Mouse (Mus musculus): ENCODE measurements at regions not wholly inside any gene's neighbourhood (a gene's known extent, or its start where the extent isn't known, plus 50 kb on each side); places are given as distances from the start of the nearest gene placed in this dataset.

- no peak for DNase-seq (ENCODE audit: low spot score in 2 of 2)
These were observed 308.8 kb upstream of the Marcks start for GRCm38 (mm10) chr10:37447333-37448204.

- no peak for DNase-seq (ENCODE audit: low spot score in 2 of 2)
These were observed 301.3 kb upstream of the Marcks start for GRCm38 (mm10) chr10:37439863-37440613.

GRCm38 (mm10) chr10:37438312-37438711, 299.6 kb upstream of the Marcks start:
- no peak for DNase-seq (ENCODE audit: low spot score in 2 of 2)

- no peak for DNase-seq (ENCODE audit: low spot score in 2 of 2)
These were observed 298.1 kb upstream of the Marcks start for GRCm38 (mm10) chr10:37436849-37437248.

GRCm38 (mm10) chr10:37434229-37434628, 295.5 kb upstream of the Marcks start:
- no peak for DNase-seq (ENCODE audit: low spot score in 2 of 2)

GRCm38 (mm10) chr10:37423047-37423446, 284.3 kb upstream of the Marcks start:
- DNase-seq (ENCODE audit: low spot score in 2 of 2), result no peak

GRCm38 (mm10) chr10:37422612-37423011, 283.9 kb upstream of the Marcks start:
- no peak for DNase-seq (ENCODE audit: low spot score in 2 of 2)

- no peak for DNase-seq (ENCODE audit: low spot score in 2 of 2)
These were observed 277.6 kb upstream of the Marcks start for GRCm38 (mm10) chr10:37416321-37416720.

GRCm38 (mm10) chr10:37412401-37412800, 273.7 kb upstream of the Marcks start:
- DNase-seq (ENCODE audit: low spot score in 2 of 2), result no peak

GRCm38 (mm10) chr10:37409749-37410148, 271.0 kb upstream of the Marcks start:
- no peak for DNase-seq (ENCODE audit: low spot score in 2 of 2)

GRCm38 (mm10) chr10:37407487-37407886, 268.8 kb upstream of the Marcks start:
- no peak for DNase-seq (ENCODE audit: low spot score in 2 of 2)

- DNase-seq (ENCODE audit: low spot score in 2 of 2), result no peak
These were observed 266.2 kb upstream of the Marcks start for GRCm38 (mm10) chr10:37404933-37405332.

GRCm38 (mm10) chr10:37404407-37404806, 265.7 kb upstream of the Marcks start:
- no peak for DNase-seq (ENCODE audit: low spot score in 2 of 2)

GRCm38 (mm10) chr10:37402376-37402775, 263.7 kb upstream of the Marcks start:
- DNase-seq (ENCODE audit: low spot score in 2 of 2), result no peak

GRCm38 (mm10) chr10:37400991-37401390, 262.3 kb upstream of the Marcks start:
- DNase-seq (ENCODE audit: low spot score in 2 of 2), result no peak

GRCm38 (mm10) chr10:37400379-37400778, 261.7 kb upstream of the Marcks start:
- DNase-seq (ENCODE audit: low spot score in 2 of 2), result no peak

- DNase-seq (ENCODE audit: low spot score in 2 of 2), result peak in 1 of 2 experiments; percentile 21
These were observed 258.7 kb upstream of the Marcks start for GRCm38 (mm10) chr10:37397271-37397991.

GRCm38 (mm10) chr10:37390011-37390410, 251.3 kb upstream of the Marcks start:
- no peak for DNase-seq (ENCODE audit: low spot score in 2 of 2)

GRCm38 (mm10) chr10:37386216-37386615, 247.5 kb upstream of the Marcks start:
- no peak for DNase-seq (ENCODE audit: low spot score in 2 of 2)

- DNase-seq (ENCODE audit: low spot score in 2 of 2), result no peak
These were observed 241.3 kb upstream of the Marcks start for GRCm38 (mm10) chr10:37380024-37380423.

- DNase-seq (ENCODE audit: low spot score in 2 of 2), result no peak
These were observed 239.4 kb upstream of the Marcks start for GRCm38 (mm10) chr10:37378002-37378702.
